Mouse (Mus musculus): ENCODE results near the gene Chrnd.

Chrnd gene

DNA sequence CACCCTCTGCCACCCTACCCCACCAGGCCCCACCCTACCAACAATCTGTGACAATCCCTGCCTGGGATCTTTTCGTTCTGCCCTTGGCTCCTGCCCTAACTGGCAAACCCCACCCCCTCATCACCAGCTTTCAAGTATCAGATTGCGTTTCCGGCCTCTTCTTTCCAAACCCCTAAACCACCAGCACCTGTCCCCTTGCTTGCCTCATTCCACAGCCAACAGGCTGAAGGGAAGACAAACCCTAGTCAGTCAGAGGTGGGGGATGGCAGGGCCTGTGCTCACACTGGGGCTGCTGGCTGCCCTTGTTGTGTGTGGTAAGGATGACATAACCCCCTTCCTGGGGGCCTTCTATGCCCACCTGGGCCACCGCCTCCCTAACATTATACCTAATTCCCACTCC lies at the start of gene Chrnd:
Gene Chrnd, plus strand, starts transcription at position 179 of the 400 bp plus-strand sequence.
- DNase-seq, result no peak

DNA sequence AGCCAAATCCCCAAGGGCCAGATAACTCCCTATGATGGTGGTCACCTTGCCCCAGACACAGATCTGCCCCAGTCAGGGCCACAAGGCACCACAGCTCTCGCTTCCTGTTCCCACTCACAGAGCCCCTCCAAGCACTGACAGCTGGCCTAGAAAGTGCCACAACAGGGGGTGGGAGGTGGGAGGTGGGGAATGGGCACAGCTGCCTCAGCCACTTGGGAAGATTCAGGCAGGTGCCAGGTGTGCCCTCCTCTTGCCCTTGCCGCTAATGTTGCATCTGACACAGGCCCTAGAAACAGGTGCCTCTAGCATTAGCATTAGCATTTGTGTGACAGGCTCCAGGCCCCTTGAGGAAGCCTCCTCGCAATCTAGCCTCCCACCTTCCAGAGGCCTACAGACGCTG lies 48.9 kb upstream of the Chrnd start:
- no peak for DNase-seq

DNA sequence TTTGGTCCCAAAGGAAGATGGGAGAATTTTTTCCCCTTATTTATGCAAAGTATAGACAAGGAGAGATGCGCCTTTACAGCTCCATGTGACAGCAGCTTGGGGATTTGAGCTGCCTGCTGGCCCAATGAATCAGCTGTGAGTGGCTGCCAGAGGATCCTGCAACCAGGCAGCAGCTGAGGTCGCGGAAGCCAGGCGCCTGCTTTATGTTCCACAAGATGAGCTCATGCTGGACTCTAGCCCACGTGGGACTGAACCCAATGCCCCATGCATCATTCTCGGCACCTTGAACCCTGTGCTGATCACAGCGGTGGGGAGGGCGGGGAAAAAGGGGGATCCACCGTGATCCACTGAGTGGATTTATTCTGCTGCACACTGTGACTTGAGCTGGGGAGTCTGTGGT lies 48.0 kb upstream of the Chrnd start:
- no peak for DNase-seq

DNA sequence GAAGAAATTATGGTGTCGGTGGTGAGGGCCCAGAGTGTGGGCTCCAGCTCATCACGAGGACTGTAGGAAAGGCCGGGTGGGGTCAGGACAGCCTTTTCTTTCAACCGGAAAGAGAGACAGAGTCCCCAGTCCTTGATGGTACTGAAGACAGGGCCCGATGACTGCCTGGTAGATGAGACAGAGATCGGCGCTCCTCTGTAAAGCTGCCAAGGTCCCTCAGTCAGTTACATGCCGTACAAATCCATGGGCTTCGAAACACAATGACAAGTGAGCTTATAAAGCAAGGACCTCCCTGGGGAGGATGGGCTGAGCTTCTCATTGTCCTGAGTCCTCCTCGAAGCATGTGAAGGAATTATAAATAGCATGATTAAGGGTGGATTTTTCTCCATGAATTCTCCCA lies 47.3 kb upstream of the Chrnd start:
- no peak for DNase-seq

- DNase-seq, result no peak
Observed at GRCm38 (mm10) chr1:87149422-87149821, 41.0 kb upstream of the Chrnd start.

DNA sequence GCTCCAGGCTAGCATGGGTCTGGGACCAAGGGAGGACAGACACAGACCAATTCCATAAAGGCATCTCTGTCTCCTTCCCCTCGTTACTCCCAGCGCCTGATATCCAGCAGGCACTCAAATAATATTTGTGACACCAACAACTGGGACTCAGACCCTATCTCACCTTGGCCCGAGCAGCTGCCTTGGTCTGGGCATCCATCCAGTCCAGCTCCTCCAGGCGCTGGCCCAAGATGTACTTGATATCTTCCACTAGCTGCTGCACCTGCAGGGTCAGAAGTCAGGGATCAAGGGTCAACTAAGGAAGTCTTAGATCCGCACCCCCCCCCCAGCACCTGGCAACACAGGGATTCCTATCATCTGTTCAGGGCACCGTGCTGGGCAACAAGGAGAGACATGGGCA lies 39.1 kb upstream of the Chrnd start:
- no peak for DNase-seq

DNA sequence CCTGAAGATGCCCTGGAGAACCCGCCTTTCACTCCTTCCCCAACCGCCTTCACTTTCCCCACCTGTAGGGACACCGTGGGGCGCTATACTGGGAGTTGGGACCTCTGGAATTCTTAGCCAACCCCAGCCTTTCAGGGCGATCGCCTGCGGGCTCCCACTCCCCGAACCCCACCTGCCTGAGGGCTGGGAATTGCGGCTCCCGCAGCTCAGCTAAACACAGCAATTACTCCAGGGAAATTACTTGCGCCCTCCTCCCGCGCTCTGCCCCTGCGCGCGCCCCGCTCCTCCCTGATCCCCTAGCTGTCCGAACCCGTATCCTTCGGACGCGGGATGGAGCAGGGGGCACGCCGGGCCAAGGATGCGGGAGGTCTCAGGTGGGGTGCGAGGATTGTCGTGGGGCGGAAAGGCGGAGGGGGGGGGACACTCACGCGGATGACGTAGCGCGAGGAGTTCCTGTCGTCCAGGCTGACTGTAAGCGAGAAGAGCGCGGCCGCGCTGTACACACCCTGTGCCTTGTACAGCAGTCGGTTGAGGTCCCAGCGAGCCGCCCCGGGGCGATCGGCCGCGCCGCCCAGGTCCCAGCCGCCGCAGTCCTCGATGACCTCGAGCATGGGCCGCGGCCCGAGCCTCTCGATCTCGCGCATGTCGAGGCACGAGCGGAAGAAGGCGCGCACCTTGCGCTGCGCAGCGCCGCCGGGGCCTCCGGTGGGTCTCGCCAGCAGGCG lies 36.5 kb upstream of the Chrnd start:
- DNase-seq, result no peak

- DNase-seq, result no peak
Observed at GRCm38 (mm10) chr1:87154501-87155120, 35.8 kb upstream of the Chrnd start.

DNA sequence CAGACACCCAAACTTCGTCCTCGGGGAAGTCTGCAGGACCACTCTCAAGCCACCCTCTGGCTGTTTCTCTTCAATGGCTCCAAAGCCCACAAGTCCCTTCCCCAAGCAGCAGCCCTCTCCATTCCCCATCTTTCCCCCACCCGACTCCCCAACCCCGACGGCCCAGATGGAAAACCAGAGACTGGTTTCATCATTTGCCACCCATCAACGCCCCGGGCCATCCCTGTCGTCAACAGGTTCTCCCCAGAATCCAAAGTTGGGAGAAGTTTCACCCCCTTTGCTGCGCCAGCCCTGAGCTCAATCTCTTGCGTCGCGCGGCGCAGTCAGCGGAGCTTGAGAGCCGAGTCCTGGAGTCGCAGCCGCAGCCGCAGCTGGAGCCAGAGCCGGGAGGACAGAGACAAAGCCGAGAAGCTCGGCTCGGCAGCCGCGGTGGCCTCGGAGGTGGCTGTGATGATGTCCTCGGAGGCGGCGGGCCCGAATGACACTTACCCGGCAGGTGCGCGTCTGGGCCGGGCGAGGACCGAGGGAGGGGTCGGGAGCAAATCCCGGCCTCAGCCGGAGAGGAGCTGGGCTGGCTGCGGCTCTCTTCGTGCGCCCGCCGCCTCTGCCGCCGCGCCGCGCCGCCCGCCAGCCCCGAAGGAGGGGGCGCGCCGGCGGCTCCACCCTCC lies 34.7 kb upstream of the Chrnd start:
- DNase-seq, result no peak

DNA sequence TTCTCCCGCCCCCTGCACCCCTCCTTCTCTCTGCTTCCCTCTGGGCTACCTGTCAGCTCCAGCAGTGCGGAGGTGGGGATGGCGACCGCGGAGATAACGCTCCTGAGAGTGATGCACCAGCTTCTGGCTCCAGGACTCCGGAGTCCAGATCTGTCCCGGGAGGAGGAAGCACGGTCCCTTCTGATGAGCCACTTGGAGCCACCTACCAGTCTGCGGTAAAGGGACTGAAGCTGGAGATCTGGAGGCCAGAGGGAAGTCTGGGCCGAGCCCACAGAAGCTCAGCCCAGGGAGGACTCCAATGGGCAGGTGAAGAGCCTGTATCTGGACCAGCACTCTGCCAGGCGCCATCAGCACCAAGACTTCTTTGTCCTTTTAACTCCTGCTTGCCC lies 34.2 kb upstream of the Chrnd start, which contains the start of gene Ecel1:
Gene Ecel1, minus strand, starts transcription at position 323 of the 389 bp plus-strand sequence.
- DNase-seq, result no peak

DNA sequence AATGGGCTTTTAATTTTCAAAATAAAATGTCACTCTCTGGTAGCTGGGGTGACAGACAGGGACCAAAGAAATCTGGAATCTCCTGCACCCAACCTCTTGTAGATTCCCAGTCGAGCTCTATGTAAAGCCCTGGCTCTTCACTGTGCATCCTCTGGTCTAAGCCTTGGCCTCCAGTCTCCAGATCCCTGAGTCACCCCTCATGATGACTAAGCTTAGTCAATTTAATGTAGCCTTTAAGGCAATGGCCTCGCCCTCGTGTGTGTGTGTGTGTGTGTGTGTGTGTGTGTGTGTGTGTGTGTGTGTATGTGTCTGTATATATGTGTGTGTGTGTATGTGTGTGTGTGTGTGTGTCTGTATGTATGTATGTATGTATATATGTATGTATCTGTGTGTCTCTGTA lies 31.0 kb upstream of the Chrnd start:
- DNase-seq, result no peak

- no peak for DNase-seq
Observed at GRCm38 (mm10) chr1:87164164-87164795, 26.1 kb upstream of the Chrnd start.

DNA sequence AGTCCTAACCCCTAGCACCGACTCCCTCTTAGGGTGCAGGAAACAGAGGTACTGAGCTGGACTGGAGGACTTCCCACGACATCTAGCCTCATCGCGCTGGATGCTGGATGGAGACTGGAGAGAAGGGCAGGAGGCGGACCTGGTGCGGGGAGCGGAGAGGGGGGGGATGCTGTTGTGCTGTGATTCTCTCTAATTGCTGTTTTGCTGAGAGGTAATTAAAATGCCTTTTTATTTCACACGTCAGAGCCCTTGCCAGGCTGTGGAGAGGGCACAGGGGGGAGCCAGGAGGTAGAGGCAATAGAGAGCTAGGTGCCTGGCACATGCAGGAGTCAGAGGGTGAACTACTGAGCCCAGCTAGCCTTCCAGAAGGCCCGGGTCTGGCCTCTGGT lies 25.6 kb upstream of the Chrnd start:
- DNase-seq, result no peak

DNA sequence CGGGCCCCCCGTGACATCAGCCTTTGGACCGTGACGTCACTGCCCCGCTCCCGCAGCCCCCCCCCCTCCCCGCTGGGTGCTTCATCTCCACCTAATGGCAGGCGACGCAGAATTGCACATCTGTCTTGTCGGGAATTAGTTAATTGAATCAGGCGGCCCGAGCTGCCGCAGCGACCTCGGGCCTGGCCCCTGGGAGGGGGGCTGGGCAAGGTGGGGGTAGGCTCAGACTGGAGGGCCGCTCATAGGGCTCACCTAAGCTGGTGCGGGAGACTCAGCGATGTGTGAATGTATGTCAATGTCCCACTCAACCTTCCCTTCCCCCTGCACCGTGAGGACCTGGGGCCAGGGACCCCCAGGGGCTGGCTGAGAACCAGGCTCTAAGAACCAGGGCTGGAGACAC lies 19.9 kb upstream of the Chrnd start:
- no peak for DNase-seq

- DNase-seq, result no peak
Observed at GRCm38 (mm10) chr1:87171312-87171711, 19.1 kb upstream of the Chrnd start.

DNA sequence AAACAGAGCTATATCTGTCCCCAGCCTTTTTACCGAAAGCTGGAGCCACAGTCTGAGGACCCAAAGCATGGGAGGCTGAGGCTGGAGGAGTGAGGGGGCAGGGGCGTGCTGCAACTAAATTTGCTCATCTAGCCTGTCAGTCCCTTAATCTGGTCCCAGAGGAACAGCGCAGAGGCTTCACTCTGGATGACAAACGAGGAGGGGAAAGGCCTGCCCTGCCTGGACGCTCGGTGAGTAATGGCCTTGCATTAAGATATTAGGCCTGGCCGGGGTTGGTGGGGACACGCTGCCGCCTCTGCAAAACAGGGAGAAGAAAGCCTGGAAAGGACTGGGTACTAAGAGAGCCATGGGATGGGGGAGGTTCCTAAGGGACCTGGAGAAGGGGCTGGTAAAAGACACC lies 18.1 kb upstream of the Chrnd start:
- no peak for DNase-seq

- peak; percentile 72 to 73 for DNase-seq
Observed at GRCm38 (mm10) chr1:87174006-87174955, 16.1 kb upstream of the Chrnd start.

GRCm38 (mm10) chr1:87175852-87176292 lies 14.5 kb upstream of the Chrnd start:
- no peak for DNase-seq

GRCm38 (mm10) chr1:87180896-87181295 lies 9.5 kb upstream of the Chrnd start:
- DNase-seq, result peak in 1 of 2 experiments; percentile 22

GRCm38 (mm10) chr1:87183013-87183412 lies 7.4 kb upstream of the Chrnd start, which contains the start of gene Prss56:
Gene Prss56, plus strand, starts transcription at chr1:87183313.
- DNase-seq, result no peak

GRCm38 (mm10) chr1:87183998-87184750 lies 6.2 kb upstream of the Chrnd start:
- peak in 1 of 2 experiments; percentile 26 for DNase-seq

GRCm38 (mm10) chr1:87184751-87185139 lies 5.7 kb upstream of the Chrnd start:
- peak; percentile 79 to 83 for DNase-seq

Data from B cell, adult 2 months (primary cell).